Mouse (Mus musculus) spleen, adult 2 months (tissue): Measurements from ENCODE around the gene Cnn1. TPM values are rescaled to one million over a fixed set of nuclear protein-coding genes. Genes with fewer than 3 reads are reported as not detected.
A peak's percentile ranks its signal among the peaks of the same experiment; 100 is the strongest.
"Not testable (repeated sequence)": the region's sequence is repeated elsewhere in the genome, so short reads cannot be mapped to it uniquely, and the experiment has no call there.

ENCODE experiments used
- DNase-seq, 2 experiments: peaks; one replicate each; pipeline versions ENCODE4 v3.0.0 to v3.0.0-alpha.2; 2012 to 2021; ENCODE audit warnings: low spot score in 2 of 2, low read depth in 1 of 2
- H3K27ac ChIP-seq: fragments of 200-500 bp; 2 replicates; pipeline ENCODE4 v1.5.1; 2012; ENCODE audit warnings: low read length, inconsistent platforms; ENCODE audit not compliant: insufficient read depth
- H3K27me3 ChIP-seq: fragments of 200-500 bp; 2 replicates; pipeline ENCODE4 v1.6.1; 2012; ENCODE audit warnings: mild to moderate bottlenecking, moderate library complexity, low read length, inconsistent platforms; ENCODE audit not compliant: control insufficient read depth, insufficient read depth
- H3K36me3 ChIP-seq: fragments of 200-500 bp; 2 replicates; pipeline ENCODE4 v1.6.1; 2012; ENCODE audit warnings: mild to moderate bottlenecking, low read length, inconsistent platforms; ENCODE audit not compliant: control insufficient read depth, insufficient read depth
- H3K4me1 ChIP-seq: fragments of 200-500 bp; 2 replicates; pipeline ENCODE4 v1.6.1; 2011; ENCODE audit warnings: inconsistent platforms; ENCODE audit not compliant: control insufficient read depth, insufficient read depth, insufficient read length
- H3K4me3 ChIP-seq: fragments of 200-500 bp; 2 replicates; pipeline ENCODE4 v1.5.1; 2011; ENCODE audit warnings: mild to moderate bottlenecking, inconsistent platforms; ENCODE audit not compliant: insufficient read depth, insufficient read length; ENCODE audit errors: extremely low read depth
- CTCF ChIP-seq: fragments of 200-500 bp; IDR thresholded peaks from 2 replicates; pipeline ENCODE4 v1.5.1; 2011; ENCODE audit warnings: mild to moderate bottlenecking, inconsistent platforms; ENCODE audit not compliant: insufficient read depth, insufficient read length, insufficient replicate concordance; ENCODE audit errors: extremely low read depth
- POLR2A ChIP-seq: fragments of 200-500 bp; IDR thresholded peaks from 2 replicates; pipeline ENCODE4 v1.6.1; 2011; ENCODE audit warnings: low read depth, low read length, inconsistent platforms
- WGBS: fragments of 180-500 bp; shearing (Covaris S2); methylation state at CpG from one replicate; pipeline ENCODE4 v1.1.7; 2018; 5-methylcytosine and 5-hydroxymethylcytosine counted together
- polyA plus RNA-seq: library from polyadenylated mRNA; depleted of rRNA; stranded (reverse); fragments of >200 nt; gene quantifications from 2 replicates; pipeline ENCODE4 v1.2.3, GENCODE M21; 2012

The Cnn1 gene
- polyA plus RNA-seq, 1 experiment, result 7.2 TPM

DNA sequence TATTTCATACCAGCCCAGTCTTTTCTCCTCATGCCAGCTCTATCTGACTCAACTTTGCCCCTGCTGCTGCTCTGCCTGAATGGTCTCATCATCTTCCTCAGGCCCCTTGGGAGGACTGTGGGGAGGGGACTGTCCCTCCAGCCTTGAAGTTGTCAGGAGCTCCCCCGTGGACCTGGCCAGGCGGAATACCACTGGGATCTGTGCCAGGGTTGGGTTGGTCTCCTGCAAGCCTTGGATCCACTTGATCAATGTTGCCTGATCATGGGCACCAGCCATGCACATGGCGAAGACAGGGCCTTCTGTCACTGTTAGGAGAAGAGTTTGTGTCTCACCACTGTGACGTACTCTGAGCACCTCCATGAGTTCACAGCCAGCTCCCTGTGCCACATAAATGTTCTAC is 26.7 kb upstream of the Cnn1 start:
- Histone ChIP-seq H3K36me3 (peaks cover 8% of the 10 kb centered on the region), H3K27me3 (no peaks in the 10 kb centered on the region), H3K27ac (no peak overlapping the region), H3K4me1 (no peaks in the 10 kb centered on the region; the same call in 1 of the 2 replicates), H3K4me3 (no peak overlapping the region)
- TF ChIP-seq CTCF (no peak), POLR2A (no peak)
- 79% methylated on average over 4 of the region's 4 CpGs for WGBS
- no peak for DNase-seq

- H3K4me1 ChIP-seq, H3K27ac ChIP-seq, H3K36me3 ChIP-seq, H3K4me3 ChIP-seq, H3K27me3 ChIP-seq, DNase-seq: not testable (repeated sequence)
- WGBS, result 83% methylated on average over 5 of the region's 5 CpGs
Measured at GRCm38 (mm10) chr9:22075778-22076177, 23.2 kb upstream of the Cnn1 start.

DNA sequence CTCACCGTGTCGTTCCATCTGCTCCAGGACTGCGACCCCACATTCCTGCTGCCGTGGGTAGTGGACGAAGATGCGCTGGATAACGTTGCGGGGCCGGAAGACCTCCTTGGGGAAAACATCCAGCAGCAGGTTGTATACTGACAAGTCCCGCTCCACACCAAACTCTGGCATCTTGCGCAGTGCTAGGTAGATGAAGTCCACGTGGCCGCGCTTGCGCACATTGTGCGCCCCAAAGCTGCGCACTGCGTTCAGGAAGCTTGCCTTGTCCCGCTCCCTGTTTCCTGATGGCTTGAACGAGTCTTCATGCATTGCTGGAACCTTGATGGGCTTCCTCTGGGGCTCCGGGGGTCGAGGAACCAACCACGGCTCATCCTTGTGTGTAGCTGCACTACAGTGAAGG is 22.8 kb upstream of the Cnn1 start:
- H3K36me3 ChIP-seq, result peaks cover 8% of the 10 kb centered on the region
- DNase-seq, result no peak
- H3K4me1 ChIP-seq, result no peaks in the 10 kb centered on the region; the same call in 1 of the 2 replicates
- no peak overlapping the region for H3K4me3 ChIP-seq
- WGBS, result 96% methylated on average over 23 of the region's 23 CpGs
- TF ChIP-seq POLR2A (no peak), CTCF (no peak)
- no peak overlapping the region for H3K27ac ChIP-seq
- no peaks in the 10 kb centered on the region for H3K27me3 ChIP-seq

- no peak for DNase-seq
- 22% methylated on average over 4 of the region's 4 CpGs for WGBS
- Histone ChIP-seq H3K4me1 (peaks cover 4% of the 10 kb centered on the region; the same call in 1 of the 2 replicates), H3K36me3 (no peaks in the 10 kb centered on the region), H3K27me3 (no peaks in the 10 kb centered on the region), H3K4me3 (peak overlapping the region; percentile 90), H3K27ac (no peak overlapping the region)
- TF ChIP-seq POLR2A, result no peak
Measured at GRCm38 (mm10) chr9:22084667-22085021, 14.4 kb upstream of the Cnn1 start.

DNA sequence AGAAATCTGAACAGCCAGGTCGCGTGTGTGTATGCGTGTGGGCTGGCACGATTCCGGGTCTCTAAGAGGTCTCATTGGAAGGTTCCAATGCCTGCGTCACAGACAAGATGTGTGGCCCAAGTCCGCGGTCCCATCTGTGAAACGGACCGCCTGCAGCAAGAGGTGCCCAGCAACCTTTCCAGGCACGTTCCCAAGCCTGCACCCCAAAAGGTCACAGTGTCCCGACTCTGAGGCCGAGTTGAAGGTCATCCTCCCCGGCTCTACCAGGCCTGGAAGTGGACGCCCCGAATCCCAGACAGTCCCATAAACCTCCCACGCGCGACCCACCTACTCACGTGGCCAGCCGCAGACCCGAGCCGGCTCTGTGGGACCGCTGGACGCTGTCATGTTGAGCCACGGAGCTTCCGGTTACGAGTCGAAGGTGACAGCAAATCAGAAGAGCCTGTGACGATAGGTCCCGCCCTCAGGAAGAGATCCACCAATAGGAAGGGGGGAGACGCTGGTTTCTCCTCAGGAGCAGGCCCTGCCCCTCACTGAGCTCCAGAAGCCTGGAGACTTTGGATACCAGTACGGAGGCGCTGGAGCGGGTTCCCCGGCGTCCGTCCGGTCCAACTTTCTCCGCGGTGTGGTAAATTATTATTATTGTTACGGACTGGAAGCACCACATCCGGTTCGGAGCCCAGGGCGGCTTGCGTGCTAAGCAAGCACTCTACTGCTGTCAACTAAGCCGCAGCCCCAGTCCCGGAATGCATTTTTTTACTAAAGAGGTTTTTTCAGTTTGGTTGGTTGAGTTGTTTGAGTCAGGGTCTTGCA is 13.8 kb upstream of the Cnn1 start, which contains the start of gene Ecsit:
Ecsit (minus strand) TSS at position 417 of the 813 bp plus-strand sequence.
- H3K36me3 ChIP-seq, result no peaks in the 10 kb centered on the region
- H3K27me3 ChIP-seq, result no peaks in the 10 kb centered on the region
- peak; percentile 87 to 90 for DNase-seq
- H3K4me3 ChIP-seq, result peak within 1 kb of the TSS; percentile 90
- WGBS, result under 1% methylated on average over 48 of the region's 48 CpGs
- peak within 1 kb of the TSS; percentile 71 for H3K27ac ChIP-seq
- peaks cover 4% of the 10 kb centered on the region; the same call in 1 of the 2 replicates for H3K4me1 ChIP-seq
- TF ChIP-seq POLR2A, result peak; percentile 37; the same call in 1 of the 2 replicates
- no peak for TF ChIP-seq CTCF

- no peaks in the 10 kb centered on the region for H3K27me3 ChIP-seq
- H3K4me1 ChIP-seq, result peaks cover 4% of the 10 kb centered on the region; the same call in 1 of the 2 replicates
- no peak for TF ChIP-seq CTCF
- no peak for TF ChIP-seq POLR2A
- H3K27ac ChIP-seq, result no peak overlapping the region
- H3K4me3 ChIP-seq, result peak overlapping the region; percentile 90; the same call in 1 of the 2 replicates
- WGBS, result 95% methylated on average over 6 of the region's 6 CpGs
- no peak for DNase-seq
- no peaks in the 10 kb centered on the region for H3K36me3 ChIP-seq
Measured at GRCm38 (mm10) chr9:22086012-22086411, 13.0 kb upstream of the Cnn1 start.

- TF ChIP-seq POLR2A (no peak), CTCF (no peak)
- DNase-seq, result no peak
- Histone ChIP-seq H3K4me3 (no peak overlapping the region), H3K36me3 (no peaks in the 10 kb centered on the region), H3K4me1 (peaks cover 4% of the 10 kb centered on the region; the same call in 1 of the 2 replicates), H3K27ac (no peak overlapping the region), H3K27me3 (no peaks in the 10 kb centered on the region)
- WGBS, result 85% methylated on average over 2 of the region's 2 CpGs
Measured at GRCm38 (mm10) chr9:22087034-22087618, 11.9 kb upstream of the Cnn1 start.
